Mouse (Mus musculus): ENCODE measurements at regions not wholly inside any gene's neighbourhood (a gene's known extent, or its start where the extent isn't known, plus 50 kb on each side); places are given as distances from the start of the nearest gene placed in this dataset.

GRCm38 (mm10) chr8:116071497-116071896 is 363.9 kb upstream of the Maf start:
- no peak overlapping the region for H3K4me3 ChIP-seq (replicated peaks)
- no peak for ATAC-seq (ENCODE audit: low FRiP score)
- WGBS = 89% methylated on average over 7 of the region's 7 CpGs
- H3K36me3 ChIP-seq (replicated peaks) = no peaks in the 10 kb centered on the region
- no peak overlapping the region for H3K27ac ChIP-seq
- no peaks in the 10 kb centered on the region for H3K4me1 ChIP-seq
- H3K9ac ChIP-seq = no peak overlapping the region
- no peak overlapping the region for H3K4me2 ChIP-seq
- no peaks in the 10 kb centered on the region for H3K9me3 ChIP-seq
- 0 out of 2 replicates have a peak, but pooled peaks cover 3% of the 10 kb centered on the region for H3K27me3 ChIP-seq

- H3K4me3 ChIP-seq (replicated peaks) = no peak overlapping the region
- no peak overlapping the region for H3K9ac ChIP-seq
- H3K36me3 ChIP-seq (replicated peaks) = no peaks in the 10 kb centered on the region
- H3K4me1 ChIP-seq = no peaks in the 10 kb centered on the region
- 78% methylated on average over 3 of the region's 3 CpGs for WGBS
- H3K4me2 ChIP-seq = no peak overlapping the region
- ATAC-seq (ENCODE audit: low FRiP score) = no peak
- H3K27me3 ChIP-seq = 0 out of 2 replicates have a peak, but pooled peaks cover 3% of the 10 kb centered on the region
- no peaks in the 10 kb centered on the region for H3K9me3 ChIP-seq
- H3K27ac ChIP-seq = no peak overlapping the region
Measured at GRCm38 (mm10) chr8:116069538-116069937, 361.9 kb upstream of the Maf start.

- H3K9ac ChIP-seq = no peak overlapping the region
Measured at GRCm38 (mm10) chr8:116067978-116068375, 360.4 kb upstream of the Maf start.

GRCm38 (mm10) chr8:116067182-116067977 is 359.8 kb upstream of the Maf start:
- no peaks in the 10 kb centered on the region for H3K4me1 ChIP-seq
- H3K9ac ChIP-seq = no peak overlapping the region
- WGBS = 92% methylated on average over 9 of the region's 9 CpGs
- no peaks in the 10 kb centered on the region for H3K9me3 ChIP-seq
- H3K4me3 ChIP-seq (replicated peaks) = no peak overlapping the region
- H3K27ac ChIP-seq = no peak overlapping the region
- 0 out of 2 replicates have a peak, but pooled peaks cover 3% of the 10 kb centered on the region for H3K27me3 ChIP-seq
- no peaks in the 10 kb centered on the region for H3K36me3 ChIP-seq (replicated peaks)
- ATAC-seq (ENCODE audit: low FRiP score) = no peak
- no peak overlapping the region for H3K4me2 ChIP-seq

More at GRCm38 (mm10) chr8:116067978-116068375, 360.4 kb upstream of the Maf start:
- no peak for ATAC-seq (ENCODE audit: low FRiP score)
- H3K36me3 ChIP-seq (replicated peaks) = no peaks in the 10 kb centered on the region
- H3K9me3 ChIP-seq = no peaks in the 10 kb centered on the region
- H3K27me3 ChIP-seq = 0 out of 2 replicates have a peak, but pooled peaks cover 3% of the 10 kb centered on the region
- no peak overlapping the region for H3K27ac ChIP-seq
- no peak overlapping the region for H3K4me2 ChIP-seq
- no peak overlapping the region for H3K4me3 ChIP-seq (replicated peaks)
- 90% methylated on average over 5 of the region's 5 CpGs for WGBS
- no peaks in the 10 kb centered on the region for H3K4me1 ChIP-seq

- Histone ChIP-seq H3K9me3 (no peaks in the 10 kb centered on the region), H3K27me3 (0 out of 2 replicates have a peak, but pooled peaks cover 3% of the 10 kb centered on the region), H3K27ac (no peak overlapping the region), H3K4me3 (replicated peaks) (no peak overlapping the region), H3K4me2 (no peak overlapping the region), H3K36me3 (replicated peaks) (no peaks in the 10 kb centered on the region), H3K9ac (no peak overlapping the region), H3K4me1 (no peaks in the 10 kb centered on the region)
- no peak for ATAC-seq (ENCODE audit: low FRiP score)
- whole genome bisulfite sequencing = 87% methylated on average over 7 of the region's 7 CpGs
Measured at GRCm38 (mm10) chr8:116065871-116066270, 358.3 kb upstream of the Maf start.

- Histone ChIP-seq H3K27me3 (0 out of 2 replicates have a peak, but pooled peaks cover 3% of the 10 kb centered on the region), H3K4me3 (replicated peaks) (no peak overlapping the region), H3K4me1 (no peaks in the 10 kb centered on the region), H3K4me2 (no peak overlapping the region), H3K9ac (no peak overlapping the region), H3K36me3 (replicated peaks) (no peaks in the 10 kb centered on the region), H3K9me3 (no peaks in the 10 kb centered on the region), H3K27ac (no peak overlapping the region)
- no peak for ATAC-seq (ENCODE audit: low FRiP score)
- 87% methylated on average over 7 of the region's 7 CpGs for WGBS
Measured at GRCm38 (mm10) chr8:116065327-116065726, 357.7 kb upstream of the Maf start.

GRCm38 (mm10) chr8:116064562-116064961 is 357.0 kb upstream of the Maf start:
- no peak overlapping the region for H3K4me2 ChIP-seq
- H3K4me3 ChIP-seq (replicated peaks) = no peak overlapping the region
- H3K9ac ChIP-seq = no peak overlapping the region
- H3K4me1 ChIP-seq = no peaks in the 10 kb centered on the region
- WGBS = 89% methylated on average over 11 of the region's 11 CpGs
- no peak for ATAC-seq (ENCODE audit: low FRiP score)
- H3K36me3 ChIP-seq (replicated peaks) = no peaks in the 10 kb centered on the region
- H3K27me3 ChIP-seq = 0 out of 2 replicates have a peak, but pooled peaks cover 3% of the 10 kb centered on the region
- H3K9me3 ChIP-seq = no peaks in the 10 kb centered on the region
- H3K27ac ChIP-seq = no peak overlapping the region

- no peak for ATAC-seq (ENCODE audit: low FRiP score)
- no peak overlapping the region for H3K4me2 ChIP-seq
- no peaks in the 10 kb centered on the region for H3K36me3 ChIP-seq (replicated peaks)
- H3K4me3 ChIP-seq (replicated peaks) = no peak overlapping the region
- no peaks in the 10 kb centered on the region for H3K9me3 ChIP-seq
- H3K27ac ChIP-seq = no peak overlapping the region
- WGBS = 91% methylated on average over 5 of the region's 5 CpGs
- no peaks in the 10 kb centered on the region for H3K4me1 ChIP-seq
- H3K9ac ChIP-seq = no peak overlapping the region
- 0 out of 2 replicates have a peak, but pooled peaks cover 2% of the 10 kb centered on the region for H3K27me3 ChIP-seq
Measured at GRCm38 (mm10) chr8:116063541-116063940, 355.9 kb upstream of the Maf start.

- peak; percentile 87 for ATAC-seq (ENCODE audit: low FRiP score)
- Histone ChIP-seq H3K4me1 (peaks cover 24% of the 10 kb centered on the region), H3K36me3 (replicated peaks) (no peaks in the 10 kb centered on the region), H3K9ac (no peak overlapping the region), H3K9me3 (no peaks in the 10 kb centered on the region), H3K4me3 (replicated peaks) (no peak overlapping the region), H3K27me3 (peaks cover 26% of the 10 kb centered on the region), H3K4me2 (0 out of 2 replicates have a peak overlapping the region, but pooled peaks have one; percentile 21), H3K27ac (peak overlapping the region; percentile 70)
- WGBS = 4% methylated on average over 7 of the region's 7 CpGs
Measured at GRCm38 (mm10) chr8:116053483-116053882, 345.9 kb upstream of the Maf start.

GRCm38 (mm10) chr8:116053043-116053442 is 345.4 kb upstream of the Maf start:
- Histone ChIP-seq H3K4me3 (replicated peaks) (no peak overlapping the region), H3K27me3 (peaks cover 26% of the 10 kb centered on the region), H3K4me2 (no peak overlapping the region), H3K27ac (peak overlapping the region; percentile 70), H3K9me3 (no peaks in the 10 kb centered on the region), H3K36me3 (replicated peaks) (no peaks in the 10 kb centered on the region), H3K4me1 (peaks cover 24% of the 10 kb centered on the region), H3K9ac (no peak overlapping the region)
- 36% methylated on average over 6 of the region's 6 CpGs for WGBS
- peak; percentile 56 for ATAC-seq (ENCODE audit: low FRiP score)

GRCm38 (mm10) chr8:116048480-116048879 is 340.9 kb upstream of the Maf start:
- no peak for ATAC-seq (ENCODE audit: low FRiP score)
- no peak overlapping the region for H3K27ac ChIP-seq
- no peaks in the 10 kb centered on the region for H3K36me3 ChIP-seq (replicated peaks)
- WGBS = 86% methylated on average over 10 of the region's 10 CpGs
- H3K27me3 ChIP-seq = no peaks in the 10 kb centered on the region
- H3K9ac ChIP-seq = no peak overlapping the region
- H3K4me3 ChIP-seq (replicated peaks) = no peak overlapping the region
- H3K9me3 ChIP-seq = no peaks in the 10 kb centered on the region
- H3K4me1 ChIP-seq = peaks cover 7% of the 10 kb centered on the region
- no peak overlapping the region for H3K4me2 ChIP-seq

- H3K27me3 ChIP-seq = no peaks in the 10 kb centered on the region
- no peak for ATAC-seq (ENCODE audit: low FRiP score)
Measured at GRCm38 (mm10) chr8:116046859-116047258, 339.3 kb upstream of the Maf start.

GRCm38 (mm10) chr8:116045526-116045925 is 337.9 kb upstream of the Maf start:
- H3K36me3 ChIP-seq (replicated peaks) = no peaks in the 10 kb centered on the region
- no peak overlapping the region for H3K27ac ChIP-seq
- no peak overlapping the region for H3K4me3 ChIP-seq (replicated peaks)
- H3K4me2 ChIP-seq = no peak overlapping the region
- H3K9ac ChIP-seq = no peak overlapping the region
- no peaks in the 10 kb centered on the region for H3K4me1 ChIP-seq
- H3K9me3 ChIP-seq = no peaks in the 10 kb centered on the region
- ATAC-seq (ENCODE audit: low FRiP score) = no peak
- H3K27me3 ChIP-seq = no peaks in the 10 kb centered on the region
- 92% methylated on average over 3 of the region's 3 CpGs for WGBS

More at GRCm38 (mm10) chr8:116046859-116047258, 339.3 kb upstream of the Maf start:
- no peak overlapping the region for H3K27ac ChIP-seq
- no peak overlapping the region for H3K4me2 ChIP-seq
- no peak overlapping the region for H3K9ac ChIP-seq
- no peaks in the 10 kb centered on the region for H3K4me1 ChIP-seq
- no peak overlapping the region for H3K4me3 ChIP-seq (replicated peaks)
- no peaks in the 10 kb centered on the region for H3K36me3 ChIP-seq (replicated peaks)
- 85% methylated on average over 3 of the region's 3 CpGs for WGBS
- H3K9me3 ChIP-seq = no peaks in the 10 kb centered on the region
